Mouse (Mus musculus): ENCODE measurements around the gene Myo10.

DNA sequence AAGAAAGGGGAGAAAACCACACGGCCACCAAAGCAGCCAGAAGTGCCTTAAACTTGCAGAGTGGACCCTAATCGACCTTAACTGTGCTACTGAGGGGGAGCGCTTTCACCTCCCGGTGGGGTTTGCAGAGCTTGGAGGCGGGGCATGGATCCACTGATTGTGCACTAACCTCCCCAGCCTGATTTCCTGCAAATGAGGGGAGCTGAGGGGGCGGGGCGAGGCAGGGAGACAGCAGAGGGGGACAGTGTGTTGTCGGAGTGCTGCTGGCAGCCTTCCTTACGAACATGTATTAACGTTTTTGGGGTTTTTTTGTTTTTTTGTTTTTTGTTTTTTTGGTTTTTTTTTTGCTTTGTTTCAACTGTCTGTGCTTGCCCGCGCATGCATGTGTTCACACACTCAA is 190.2 kb downstream of the Myo10 start:
- peak; percentile 10; the same call in 1 of the 2 replicates for TF ChIP-seq CTCF (IDR thresholded peaks at IDR 0.05; ENCODE audit: low read depth)
- TF ChIP-seq EP300 (IDR thresholded peaks at IDR 0.05; ENCODE audit: low read depth): no peak
